In the genomic region with DNA sequence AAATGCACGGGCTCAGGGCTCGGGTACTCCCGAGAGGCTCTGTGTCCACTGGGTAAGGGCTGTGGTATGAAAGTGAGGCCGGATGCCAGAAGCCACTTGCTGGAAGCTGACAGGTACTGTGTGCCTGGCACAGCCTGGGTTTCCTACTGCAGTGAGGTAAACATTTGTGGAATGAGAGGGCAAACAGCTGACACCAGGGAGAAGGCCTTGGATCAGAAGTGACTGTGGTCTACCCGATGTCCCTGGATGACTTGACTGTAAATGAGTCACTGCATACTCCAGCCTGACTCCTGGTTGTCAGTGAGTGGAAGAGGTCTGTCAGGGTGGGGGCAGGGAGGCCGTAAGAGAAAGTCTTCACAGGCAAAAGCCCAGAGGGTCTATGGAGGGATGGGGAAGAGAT, we compare ENCODE assay signal across 10 mouse cellular contexts. TPM values are rescaled to one million over a fixed set of nuclear protein-coding genes. Genes with fewer than 3 reads are reported as not detected.
DNase-seq lines count a peak whose midpoint lies in the region; ATAC-seq and TF ChIP-seq lines count a peak whose summit lies in the region.
"Had no signal": no experiment of that assay in that cellular context is flagged by ENCODE, and none has a peak within 500 bp of the region (broad histone marks: within the 10 kb centered on the region; RNA-seq: fewer than 3 reads in every experiment).

No protein-coding gene starts in this region.

- intact Hi-C loops in heart, postnatal 14 days (cut with DNase I): loop anchor here (10.0 kb wide), 1 partner anchor 271 kb away; no protein-coding TSS in a partner anchor

- no peak for TF ChIP-seq CTCF in forebrain, postnatal 0 days (IDR thresholded peaks at IDR 0.05; ENCODE audit: low read depth)

- no peak for ATAC-seq in forebrain, postnatal 0 days
- ATAC-seq: inflammation-experienced regulatory T-cells, adult 6 months had no signal

- H3K27ac ChIP-seq in forebrain, postnatal 0 days (ENCODE audit: low read depth, low read length): no peak overlapping the region

- DNase-seq in kidney, adult 11 months: peak; percentile 73
- DNase-seq in kidney, postnatal 4 days: no peak
- DNase-seq in adrenal gland, postnatal 14 days: peak; percentile 79
- peak; percentile 43 to 67 for DNase-seq in heart, postnatal 14 days
- peak; percentile 61 for DNase-seq in lung, postnatal 14 days
- no peak for DNase-seq in urinary bladder, postnatal 36 days (ENCODE audit: low spot score in 2 of 2)
- no peak for DNase-seq in forebrain, postnatal 0 days
- DNase-seq in layer of hippocampus, postnatal 14 days (ENCODE audit: low spot score in 2 of 2): no peak
- DNase-seq: lung, embryonic 14.5 days had no signal

- no peaks in the 10 kb centered on the region for H3K36me3 ChIP-seq in forebrain, postnatal 0 days (ENCODE audit: insufficient read depth)

- H3K9ac ChIP-seq in forebrain, postnatal 0 days: no peak overlapping the region
- H3K9ac ChIP-seq: lung, embryonic 14.5 days had no signal

- no peaks in the 10 kb centered on the region for H3K9me3 ChIP-seq in forebrain, postnatal 0 days (ENCODE audit: low read length)

- H3K4me3 ChIP-seq in forebrain, postnatal 0 days (ENCODE audit: low read depth, low read length): no peak overlapping the region

- H3K4me2 ChIP-seq in forebrain, postnatal 0 days (ENCODE audit: low read depth): no peak overlapping the region
- H3K4me2 ChIP-seq: lung, embryonic 14.5 days had no signal

- no peaks in the 10 kb centered on the region for H3K27me3 ChIP-seq in forebrain, postnatal 0 days (ENCODE audit: insufficient read depth, low read length)

- H3K4me1 ChIP-seq in forebrain, postnatal 0 days (ENCODE audit: insufficient read depth): no peaks in the 10 kb centered on the region

- WGBS in forebrain, postnatal 0 days: 77% methylated on average over 6 of the region's 6 CpGs

RNA-seq across cellular contexts. Expression of gene Ttc39a, which starts 27.2 kb away (rescaled TPM):
- 6.2 and 7.1 TPM in 2 replicates for total RNA-seq in adrenal gland, postnatal 14 days (2021)
- total RNA-seq in heart, postnatal 14 days (2021): 1 to 10 TPM; 1.2 to 1.6 TPM
- total RNA-seq in forebrain, postnatal 0 days (2014; rRNA removed): 1.5 and 4.5 TPM in 2 replicates
- 1.1 and 1.9 TPM in 2 replicates for polyA plus RNA-seq in forebrain, postnatal 0 days (2015; fragmentation: Nextera tagmentation; extraction: Ambion mirVana)
- 1 to 10 TPM; 1.4 to 2.4 TPM for total RNA-seq in layer of hippocampus, postnatal 14 days (2021)

RNA-seq across cellular contexts. Expression of gene Rnf11, which starts 50.9 kb away (rescaled TPM):
- total RNA-seq in adrenal gland, postnatal 14 days (2021): 122 and 138 TPM in 2 replicates
- 100 to 1,000 TPM; 102 to 106 TPM for total RNA-seq in heart, postnatal 14 days (2021)
- 161 and 167 TPM in 2 replicates for total RNA-seq in forebrain, postnatal 0 days (2014; rRNA removed)
- polyA plus RNA-seq in forebrain, postnatal 0 days (2015; fragmentation: Nextera tagmentation; extraction: Ambion mirVana): 68.7 and 84.0 TPM in 2 replicates
- 100 to 1,000 TPM; 171 to 186 TPM for total RNA-seq in layer of hippocampus, postnatal 14 days (2021)

Comparison
In these comparisons a context has a peak if more than half of its experiments do, and no peak if none do; other contexts are left out.
1. DNase-seq: peak in kidney, adult 11 months (single experiment), adrenal gland, postnatal 14 days (single experiment), heart, postnatal 14 days (2 of 2) and lung, postnatal 14 days (single experiment); none in kidney, postnatal 4 days (0 of 2), urinary bladder, postnatal 36 days (0 of 2), forebrain, postnatal 0 days (single experiment) and layer of hippocampus, postnatal 14 days (0 of 2).